Mouse (Mus musculus) WW6 (cell line): ENCODE data around the gene Papola.

Experiments used
- DNase-seq: peaks from one replicate; pipeline ENCODE4 v3.0.0-alpha.2; 2013; ENCODE audit warnings: low read depth, low spot score

The Papola gene

GRCm38 (mm10) chr12:105784196-105784999 lies at the start of gene Papola:
Gene Papola (plus strand): TSS chr12:105784694.
- DNase-seq: peak; percentile 86

DNA sequence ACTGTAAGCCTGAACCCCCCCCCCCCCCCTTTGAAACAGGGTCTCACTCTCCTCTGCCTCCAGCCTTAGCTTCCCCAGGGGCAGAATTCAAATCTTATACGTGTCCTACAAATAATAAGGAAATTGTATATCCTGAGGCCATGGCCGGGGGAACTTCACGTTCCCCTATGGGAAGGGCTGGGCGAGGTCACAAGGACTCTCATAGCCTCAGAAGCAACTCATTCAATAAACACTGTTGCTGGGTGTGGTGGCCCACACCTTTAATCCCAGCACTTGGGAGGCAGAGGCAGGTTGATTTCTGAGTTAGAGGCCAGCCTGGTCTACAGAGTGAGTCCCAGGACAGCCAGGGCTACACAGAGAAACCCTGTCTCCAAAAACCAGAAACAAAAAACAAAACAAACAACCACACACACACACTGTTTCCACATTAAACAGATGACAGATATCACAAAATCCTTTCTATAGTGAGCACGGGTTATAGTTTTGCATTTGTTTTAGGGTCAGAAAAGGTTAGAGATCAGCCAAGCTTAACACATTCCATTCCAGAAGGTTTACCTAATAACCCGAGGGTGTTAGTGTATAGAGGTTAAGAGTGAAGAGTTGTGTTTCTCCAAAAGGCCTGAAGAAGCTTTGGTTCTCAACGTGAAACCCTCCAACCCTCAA lies 49.1 kb upstream of the Papola start:
- no peak for DNase-seq

DNA sequence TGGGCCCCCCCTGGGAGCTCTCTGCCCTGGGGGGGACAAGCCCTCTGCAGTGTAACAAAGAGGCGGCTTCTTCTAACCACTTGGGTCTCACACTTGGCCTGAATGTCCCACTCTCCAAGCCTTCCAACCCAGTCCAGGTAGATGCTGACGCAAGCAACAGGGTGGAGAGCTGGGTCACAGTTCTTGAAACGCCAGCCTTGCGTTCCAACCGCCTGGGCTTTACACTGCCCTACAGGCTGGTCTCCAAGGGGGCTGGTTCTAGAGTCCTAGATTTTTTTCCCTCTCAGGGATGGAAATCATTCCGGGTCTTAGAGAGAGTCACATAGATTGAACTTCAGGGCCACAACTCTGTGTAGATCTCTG lies 48.6 kb upstream of the Papola start:
- no peak for DNase-seq

- DNase-seq: no peak
Measured at GRCm38 (mm10) chr12:105738316-105739096, 46.0 kb upstream of the Papola start.

DNA sequence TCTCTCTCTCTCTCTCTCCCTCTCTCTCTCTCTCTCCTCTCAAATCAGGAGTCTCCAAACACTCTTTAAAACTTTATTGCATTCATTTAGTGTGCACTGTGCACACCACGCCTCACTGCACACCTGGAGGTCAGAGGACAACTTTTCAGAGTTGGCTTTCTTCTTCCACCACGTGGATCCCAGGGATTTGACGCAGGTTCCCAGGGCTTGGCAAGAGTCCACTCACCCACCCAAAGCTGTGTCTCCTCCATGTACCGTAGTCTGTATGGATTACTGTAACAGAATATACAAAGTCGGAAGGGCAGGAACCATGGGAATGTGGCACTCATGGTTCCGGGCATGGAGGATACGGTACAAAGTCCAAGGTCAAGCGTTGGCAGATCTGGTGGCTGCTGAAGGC lies 44.8 kb upstream of the Papola start:
- DNase-seq: no peak

DNA sequence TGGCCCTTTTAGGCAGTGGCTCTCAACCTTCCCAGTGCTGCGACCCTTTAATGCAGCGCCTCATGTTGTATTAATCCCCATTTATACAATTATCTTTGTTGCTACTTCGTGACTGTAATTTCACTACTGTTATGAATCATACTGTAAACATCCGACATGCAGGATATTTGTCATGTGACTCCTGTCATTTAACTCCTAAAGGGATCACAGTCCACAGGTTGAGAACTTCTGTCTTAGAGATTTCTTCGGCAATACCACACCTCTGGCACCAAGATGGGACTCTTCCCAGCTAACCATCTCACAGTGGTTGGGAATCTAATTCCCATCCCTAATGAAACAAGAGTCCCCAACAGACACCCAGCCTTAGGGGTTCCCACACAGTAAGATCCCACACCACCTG lies 36.4 kb upstream of the Papola start:
- no peak for DNase-seq

DNA sequence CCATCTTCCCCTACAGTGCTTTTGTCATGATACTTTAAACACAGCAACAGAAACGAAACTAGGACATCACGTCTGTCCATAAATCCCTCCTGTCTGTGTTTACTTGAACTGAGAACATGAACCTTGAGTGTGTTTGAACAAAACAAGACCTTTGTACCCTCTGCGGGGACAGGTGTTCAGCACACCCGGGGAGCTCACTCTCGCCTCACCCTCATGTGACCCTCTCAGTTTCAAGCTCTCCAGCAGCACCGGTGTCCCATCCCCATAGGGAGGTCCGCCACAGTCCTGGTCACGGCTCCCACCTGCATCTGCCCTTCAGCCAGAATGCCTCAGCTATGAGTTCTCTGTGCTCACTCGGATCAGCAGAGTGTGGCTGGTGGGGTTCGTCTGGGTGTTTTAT lies 30.7 kb upstream of the Papola start:
- no peak for DNase-seq

GRCm38 (mm10) chr12:105757816-105758497 lies 26.5 kb upstream of the Papola start:
- peak; percentile 71 for DNase-seq

- DNase-seq: no peak
Measured at GRCm38 (mm10) chr12:105758911-105759310, 25.6 kb upstream of the Papola start.

DNA sequence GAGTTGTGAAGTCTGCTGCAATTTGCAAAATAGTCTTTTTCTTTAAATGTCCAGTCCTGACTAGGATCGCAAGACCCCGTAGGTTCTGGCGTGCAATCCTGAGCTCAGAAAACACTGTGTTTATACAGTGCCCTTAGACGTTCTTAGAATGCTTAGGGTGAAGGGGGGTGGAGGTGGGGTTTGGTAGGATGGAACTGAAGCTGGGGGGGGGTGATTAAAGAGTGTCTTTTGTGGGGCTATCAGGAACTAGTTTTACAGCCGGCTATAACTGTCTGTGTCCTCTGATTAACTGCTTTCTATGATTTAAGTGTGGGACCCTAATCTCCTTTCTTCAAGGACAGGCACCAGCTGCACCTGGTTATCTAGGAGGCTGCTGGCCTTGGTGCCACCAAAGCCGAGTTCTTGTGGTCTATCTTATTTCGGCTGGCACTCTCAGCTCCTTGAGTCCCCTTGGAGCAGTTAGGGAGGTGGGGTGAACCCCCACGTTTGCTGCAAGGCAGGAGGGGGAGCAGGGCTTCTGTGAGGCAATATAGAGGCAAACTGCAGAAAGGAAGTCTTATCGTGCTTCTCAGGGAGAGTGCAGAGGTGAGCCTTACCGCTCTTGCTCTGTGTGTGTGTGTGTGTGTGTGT lies 24.5 kb upstream of the Papola start:
- DNase-seq: no peak

- DNase-seq: no peak
Measured at GRCm38 (mm10) chr12:105761171-105761570, 23.3 kb upstream of the Papola start.

- DNase-seq: no peak
Measured at GRCm38 (mm10) chr12:105761629-105762028, 22.9 kb upstream of the Papola start.

- no peak for DNase-seq
Measured at GRCm38 (mm10) chr12:105769700-105770099, 14.8 kb upstream of the Papola start.

DNA sequence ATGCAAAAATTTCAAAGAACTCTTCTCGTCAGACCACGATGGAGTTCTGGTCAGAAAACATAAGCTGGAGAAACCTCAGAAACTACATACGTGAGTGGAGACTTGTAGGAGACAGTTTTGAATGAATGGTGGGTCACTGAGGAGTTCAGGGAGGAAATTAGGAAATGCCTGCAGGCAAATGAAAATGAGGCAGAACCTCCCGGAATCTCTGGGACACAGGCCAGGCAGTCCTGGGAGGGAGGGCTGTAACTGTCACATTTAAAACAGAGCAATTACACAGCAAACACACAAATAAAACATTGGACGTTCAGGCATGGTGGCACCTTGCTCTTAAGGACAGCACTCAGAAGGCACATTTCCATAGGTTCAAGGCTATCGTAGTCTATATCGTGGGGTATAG lies 9.6 kb upstream of the Papola start:
- no peak for DNase-seq

GRCm38 (mm10) chr12:105777651-105778050 lies 6.8 kb upstream of the Papola start:
- no peak for DNase-seq

GRCm38 (mm10) chr12:105785000-105785774 lies 693 bp downstream of the Papola start:
- DNase-seq: no peak

GRCm38 (mm10) chr12:105786113-105786512 lies 1.6 kb downstream of the Papola start:
- DNase-seq: no peak

GRCm38 (mm10) chr12:105787626-105788025 lies 3.1 kb downstream of the Papola start:
- no peak for DNase-seq

DNA sequence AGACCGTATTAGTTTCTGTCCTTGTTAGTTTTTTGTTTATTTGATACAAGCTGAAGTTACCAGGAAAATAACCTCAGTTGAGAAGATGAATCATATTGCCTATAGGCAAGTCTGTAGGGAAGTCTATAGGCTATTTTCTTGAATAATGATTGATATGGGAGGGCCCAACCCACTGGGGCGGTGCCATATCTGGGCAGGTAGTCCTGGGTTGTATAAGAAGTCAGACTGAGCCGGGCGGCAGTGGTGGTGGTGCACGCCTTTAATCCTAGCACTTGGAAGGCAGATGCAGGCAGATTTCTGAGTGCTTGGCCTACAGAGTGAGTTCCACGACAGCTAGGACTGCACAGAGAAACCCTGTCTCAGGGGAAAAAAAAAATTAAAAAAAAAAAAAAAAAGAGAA lies 5.4 kb downstream of the Papola start:
- DNase-seq: no peak

GRCm38 (mm10) chr12:105794896-105795295 lies 10.4 kb downstream of the Papola start:
- DNase-seq: no peak

- no peak for DNase-seq
Measured at GRCm38 (mm10) chr12:105798001-105798400, 13.5 kb downstream of the Papola start.
